Mouse (Mus musculus) myocyte (in vitro differentiated cells): ENCODE data around the gene Dpyd.

Source experiments
- CEBPB ChIP-seq: IDR thresholded peaks from 2 replicates; pipeline ENCODE4 v1.6.1; 2011; ENCODE audit warnings: mild to moderate bottlenecking, moderate library complexity; ENCODE audit not compliant: poor library complexity, insufficient read depth, severe bottlenecking
- MYOD1 ChIP-seq, 3 experiments: IDR thresholded peaks; one replicate each; pipeline ENCODE4 v1.6.1; 2011; ENCODE audit warnings: control low read depth in 2 of 3, low read depth in 2 of 3, mild to moderate bottlenecking in 2 of 3, moderate library complexity in 1 of 3; ENCODE audit not compliant: insufficient read length in 2 of 3, control insufficient read depth in 1 of 3
- MYOG ChIP-seq, 3 experiments: IDR thresholded peaks; one replicate each; pipeline ENCODE4 v1.6.1; 2011; ENCODE audit warnings: control low read depth in 2 of 3, low read depth in 2 of 3, mild to moderate bottlenecking in 2 of 3; ENCODE audit not compliant: insufficient read length in 2 of 3, control insufficient read depth in 1 of 3, insufficient read depth in 1 of 3
- POLR2A ChIP-seq: IDR thresholded peaks from one replicate; pipeline ENCODE4 v1.6.1; 2011; ENCODE audit warnings: low read depth, mild to moderate bottlenecking, control low read depth, moderate library complexity; ENCODE audit not compliant: insufficient read length
- SRF ChIP-seq: IDR thresholded peaks from one replicate; pipeline ENCODE4 v1.6.1; 2011; ENCODE audit warnings: low read depth; ENCODE audit not compliant: control insufficient read depth, insufficient read length
- TCF12 ChIP-seq: IDR thresholded peaks from one replicate; pipeline ENCODE4 v1.6.1; 2011; ENCODE audit warnings: mild to moderate bottlenecking, control low read depth; ENCODE audit not compliant: poor library complexity, insufficient read depth, severe bottlenecking
- TCF3 ChIP-seq: IDR thresholded peaks from one replicate; pipeline ENCODE4 v1.6.1; 2011; ENCODE audit warnings: low read depth, control low read depth; ENCODE audit not compliant: insufficient read length
- USF1 ChIP-seq: IDR thresholded peaks from one replicate; pipeline ENCODE4 v1.6.1; 2011; ENCODE audit warnings: low read depth, mild to moderate bottlenecking, control low read depth, moderate library complexity

GRCm38 (mm10) chr3:118557605-118558004 lies 4.3 kb upstream of the Dpyd start:
- TF ChIP-seq POLR2A: no peak
- no peak for TF ChIP-seq USF1
- TF ChIP-seq SRF: no peak
- no peak for TF ChIP-seq TCF12
- TF ChIP-seq CEBPB: no peak
- TF ChIP-seq MYOG (IDR thresholded peaks at IDR 0.05; ENCODE audit: control insufficient read depth in 1 of 3, insufficient read depth in 1 of 3, insufficient read length in 2 of 3, low read depth in 2 of 3): no peak
- TF ChIP-seq MYOD1 (IDR thresholded peaks at IDR 0.05; ENCODE audit: control insufficient read depth in 1 of 3, insufficient read length in 2 of 3, low read depth in 2 of 3): no peak
- TF ChIP-seq TCF3: no peak
